Mouse (Mus musculus): ENCODE data around the gene H2al1i. TPM values are rescaled to one million over a fixed set of nuclear protein-coding genes. Genes with fewer than 3 reads are reported as not detected.

H2al1i gene
- polyA plus RNA-seq, 1 experiment from 2014 or later: not detected

DNA sequence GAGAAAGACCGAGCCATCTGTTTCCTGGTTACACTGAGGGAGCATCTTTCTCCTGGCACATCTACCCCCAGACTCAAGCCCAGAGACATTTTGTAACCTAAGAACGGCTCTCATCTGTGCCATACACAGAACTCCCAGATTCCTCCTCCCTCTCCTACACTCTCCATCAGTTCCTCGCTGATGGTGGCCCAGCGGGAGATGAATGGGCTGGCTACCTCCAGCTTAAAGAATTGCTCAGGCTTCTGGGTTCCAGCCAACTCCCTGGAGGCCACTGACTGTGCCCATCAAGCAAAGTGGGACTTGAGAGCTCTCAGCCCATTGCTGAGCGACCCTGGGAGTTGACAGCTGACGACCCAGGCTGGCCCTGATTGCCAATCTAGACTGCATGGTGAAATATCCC is 39.4 kb downstream of the H2al1i start:
- no peak overlapping the region for H3K4me3 ChIP-seq (replicated peaks; ENCODE audit: low read length)
- ATAC-seq (ENCODE audit: insufficient read depth, low FRiP score): no peak
- H3K9me3 ChIP-seq (replicated peaks; ENCODE audit: control insufficient read depth, low read length): no peaks in the 10 kb centered on the region
- H3K27ac ChIP-seq (ENCODE audit: low read length): no peak overlapping the region
- H3K36me3 ChIP-seq (ENCODE audit: control insufficient read depth, insufficient read depth, low read length): no peaks in the 10 kb centered on the region
- no peak overlapping the region for H3K9ac ChIP-seq (ENCODE audit: low read length)
- H3K4me1 ChIP-seq (ENCODE audit: control insufficient read depth, insufficient read depth, low read length): no peaks in the 10 kb centered on the region
- H3K27me3 ChIP-seq (ENCODE audit: control insufficient read depth, insufficient read depth, low read length): peaks cover 11% of the 10 kb centered on the region; the same call in 1 of the 2 replicates
- H3K4me2 ChIP-seq (ENCODE audit: low read depth, low read length): no peak overlapping the region
- 70% methylated on average over 6 of the region's 6 CpGs for WGBS

DNA sequence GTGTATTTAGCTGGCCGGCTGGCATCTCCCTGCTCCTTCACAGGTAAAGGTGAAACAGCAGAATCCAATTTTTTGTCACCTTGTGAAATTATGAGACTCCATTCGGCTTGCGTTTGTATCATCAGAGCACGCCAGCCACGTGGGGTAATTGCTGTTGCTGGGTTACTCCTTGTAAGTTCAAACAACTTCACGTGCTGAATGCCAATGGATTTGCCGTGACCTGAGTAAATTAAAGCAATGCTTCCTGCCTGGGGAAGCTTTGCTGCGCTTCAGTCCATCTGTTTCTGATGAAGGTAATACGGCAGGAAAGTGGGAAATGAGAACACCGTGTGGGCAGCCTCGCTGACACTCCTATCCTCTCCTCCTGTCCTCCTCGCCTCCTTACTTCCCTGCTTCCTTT is 40.7 kb downstream of the H2al1i start:
- no peak overlapping the region for H3K4me3 ChIP-seq (replicated peaks; ENCODE audit: low read length)
- WGBS: 57% methylated on average over 12 of the region's 12 CpGs
- no peaks in the 10 kb centered on the region for H3K4me1 ChIP-seq (ENCODE audit: control insufficient read depth, insufficient read depth, low read length)
- H3K4me2 ChIP-seq (ENCODE audit: low read depth, low read length): no peak overlapping the region
- H3K27ac ChIP-seq (ENCODE audit: low read length): no peak overlapping the region
- peaks cover 12% of the 10 kb centered on the region; the same call in 1 of the 2 replicates for H3K27me3 ChIP-seq (ENCODE audit: control insufficient read depth, insufficient read depth, low read length)
- no peak overlapping the region for H3K9ac ChIP-seq (ENCODE audit: low read length)
- ATAC-seq (ENCODE audit: insufficient read depth, low FRiP score): no peak
- no peaks in the 10 kb centered on the region for H3K9me3 ChIP-seq (replicated peaks; ENCODE audit: control insufficient read depth, low read length)
- no peaks in the 10 kb centered on the region for H3K36me3 ChIP-seq (ENCODE audit: control insufficient read depth, insufficient read depth, low read length)

Other genes with a start within 250 kb of the H2al1i start
- not detected in 2 replicates for gene H2al1a, start 25.4 kb upstream of the H2al1i start, polyA plus RNA-seq (2015; fragmentation: Nextera tagmentation; extraction: Ambion mirVana)
- not detected in 2 replicates for gene H2al1b, start 22.2 kb upstream of the H2al1i start, polyA plus RNA-seq (2015; fragmentation: Nextera tagmentation; extraction: Ambion mirVana)
- not detected in 2 replicates for gene H2al1c, start 19.0 kb upstream of the H2al1i start, polyA plus RNA-seq (2015; fragmentation: Nextera tagmentation; extraction: Ambion mirVana)
- not detected in 2 replicates for gene H2al1d, start 15.8 kb upstream of the H2al1i start, polyA plus RNA-seq (2015; fragmentation: Nextera tagmentation; extraction: Ambion mirVana)
- not detected in 2 replicates for gene H2al1e, start 12.7 kb upstream of the H2al1i start, polyA plus RNA-seq (2015; fragmentation: Nextera tagmentation; extraction: Ambion mirVana)
- gene H2al1f, start 9.5 kb upstream of the H2al1i start, polyA plus RNA-seq (2015; fragmentation: Nextera tagmentation; extraction: Ambion mirVana): not detected in 2 replicates
- not detected in 2 replicates for gene H2al1g, start 6.4 kb upstream of the H2al1i start, polyA plus RNA-seq (2015; fragmentation: Nextera tagmentation; extraction: Ambion mirVana)
- not detected in 2 replicates for gene H2al1h, start 3.2 kb upstream of the H2al1i start, polyA plus RNA-seq (2015; fragmentation: Nextera tagmentation; extraction: Ambion mirVana)
- gene H2al1j, start 3.2 kb downstream of the H2al1i start, polyA plus RNA-seq (2015; fragmentation: Nextera tagmentation; extraction: Ambion mirVana): not detected in 2 replicates

Measured in stomach, embryonic 16.5 days (tissue).